Mouse (Mus musculus): ENCODE data around the gene Kremen1. TPM values are rescaled to one million over a fixed set of nuclear protein-coding genes. Genes with fewer than 3 reads are reported as not detected.

The Kremen1 gene
- polyA plus RNA-seq, 1 experiment from 2014 or later: 12.1 TPM

DNA sequence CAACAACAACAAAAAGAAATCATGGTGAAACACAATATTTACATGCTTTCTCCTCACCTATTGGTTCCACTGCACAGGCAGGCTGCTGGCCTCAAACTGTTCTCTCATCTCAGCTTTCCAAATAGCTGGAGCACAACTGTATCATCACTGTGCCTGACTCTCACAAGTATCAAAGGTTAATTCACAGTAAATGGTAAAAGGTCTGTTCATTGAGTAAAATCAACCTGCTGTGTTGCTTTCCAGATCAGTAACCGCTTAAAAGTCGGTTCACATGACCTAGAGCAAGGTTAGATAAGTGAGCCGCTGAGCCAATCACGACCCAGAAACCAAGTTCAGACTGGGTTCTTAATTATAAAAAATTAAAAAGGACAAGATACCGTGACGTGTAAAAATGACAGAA, 3.3 kb downstream of the Kremen1 start:
- peaks cover 11% of the 10 kb centered on the region for H3K27me3 ChIP-seq (ENCODE audit: insufficient read depth, poor library complexity, severe bottlenecking)
- no peak overlapping the region for H3K27ac ChIP-seq
- no peak for DNase-seq (ENCODE audit: low spot score)
- H3K36me3 ChIP-seq: no peaks in the 10 kb centered on the region
- peaks cover 54% of the 10 kb centered on the region for H3K4me1 ChIP-seq (replicated peaks)
- no peaks in the 10 kb centered on the region for H3K9me3 ChIP-seq
- H3K4me3 ChIP-seq: no peak overlapping the region
- 97% methylated on average over 6 of the region's 6 CpGs for WGBS

DNA sequence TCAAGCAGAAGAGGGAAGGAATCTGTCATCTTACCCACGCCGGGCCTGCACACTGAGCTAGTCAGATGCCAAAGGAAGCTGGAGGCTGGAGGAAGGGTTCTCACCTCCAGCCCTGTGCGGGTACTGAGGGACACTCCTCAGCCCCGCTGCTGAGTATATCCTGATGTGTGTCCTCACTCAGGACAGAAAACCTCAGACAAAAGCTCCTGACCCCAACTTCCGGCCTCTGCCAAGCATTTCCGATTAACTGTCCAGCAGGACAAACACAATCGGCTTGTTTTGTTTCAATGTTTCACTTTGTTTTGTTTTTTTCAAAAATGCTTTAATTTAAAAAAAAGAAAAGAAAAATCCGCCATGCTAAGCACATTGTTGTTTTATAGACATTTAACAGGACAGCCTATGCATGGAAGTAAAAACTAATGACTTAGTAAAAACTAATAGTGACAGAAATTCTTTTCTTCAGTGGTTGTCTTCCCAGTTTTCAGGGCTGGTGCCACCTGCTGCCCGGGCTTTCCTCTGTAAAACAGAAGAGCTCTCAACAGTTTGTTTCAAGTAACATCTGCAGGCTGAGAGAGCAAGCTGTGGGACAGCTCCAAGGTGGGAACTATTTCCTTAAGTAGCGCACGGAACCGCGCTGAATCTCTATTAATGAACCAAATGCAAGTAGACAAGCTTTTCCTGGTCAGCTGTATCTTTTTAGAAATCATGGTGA, 4.1 kb downstream of the Kremen1 start:
- Histone ChIP-seq H3K27ac (peak overlapping the region; percentile 69; the same call in 1 of the 2 replicates), H3K4me3 (no peak overlapping the region), H3K27me3 (ENCODE audit: insufficient read depth, poor library complexity, severe bottlenecking) (peaks cover 4% of the 10 kb centered on the region), H3K4me1 (replicated peaks) (peaks cover 58% of the 10 kb centered on the region), H3K36me3 (no peaks in the 10 kb centered on the region), H3K9me3 (no peaks in the 10 kb centered on the region)
- WGBS: 83% methylated on average over 13 of the region's 13 CpGs
- no peak for DNase-seq (ENCODE audit: low spot score)

DNA sequence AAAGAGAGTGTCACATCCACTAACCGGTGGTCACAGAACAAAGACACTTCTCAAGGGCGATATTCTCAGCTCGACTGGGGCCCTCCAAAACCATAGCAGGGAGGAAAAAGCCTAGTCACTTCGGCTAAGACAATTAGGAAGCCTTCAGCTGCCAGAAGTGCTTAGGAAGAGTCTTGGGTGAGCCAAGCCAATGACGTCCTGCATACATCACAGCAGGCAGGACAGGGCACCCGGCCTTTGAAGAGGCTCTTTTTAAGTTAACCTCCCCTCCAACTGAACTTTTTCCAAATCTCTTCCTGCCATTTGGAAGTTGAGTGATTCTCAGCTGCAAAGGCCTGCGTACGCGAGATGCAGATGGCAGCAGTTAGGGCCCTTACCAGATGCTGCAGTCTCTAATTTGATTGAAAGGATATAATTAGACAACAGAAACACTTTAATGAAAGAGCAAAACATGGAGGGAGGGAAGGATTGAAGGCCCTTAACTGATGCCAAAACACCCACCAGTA, 5.8 kb downstream of the Kremen1 start:
- H3K4me3 ChIP-seq: no peak overlapping the region
- H3K9me3 ChIP-seq: no peaks in the 10 kb centered on the region
- no peak for DNase-seq (ENCODE audit: low spot score)
- H3K4me1 ChIP-seq (replicated peaks): peaks cover 57% of the 10 kb centered on the region
- H3K36me3 ChIP-seq: no peaks in the 10 kb centered on the region
- H3K27me3 ChIP-seq (ENCODE audit: insufficient read depth, poor library complexity, severe bottlenecking): peaks cover 3% of the 10 kb centered on the region; the same call in 1 of the 2 replicates
- H3K27ac ChIP-seq: peak overlapping the region; percentile 24; the same call in 1 of the 2 replicates
- 46% methylated on average over 9 of the region's 9 CpGs for WGBS

DNA sequence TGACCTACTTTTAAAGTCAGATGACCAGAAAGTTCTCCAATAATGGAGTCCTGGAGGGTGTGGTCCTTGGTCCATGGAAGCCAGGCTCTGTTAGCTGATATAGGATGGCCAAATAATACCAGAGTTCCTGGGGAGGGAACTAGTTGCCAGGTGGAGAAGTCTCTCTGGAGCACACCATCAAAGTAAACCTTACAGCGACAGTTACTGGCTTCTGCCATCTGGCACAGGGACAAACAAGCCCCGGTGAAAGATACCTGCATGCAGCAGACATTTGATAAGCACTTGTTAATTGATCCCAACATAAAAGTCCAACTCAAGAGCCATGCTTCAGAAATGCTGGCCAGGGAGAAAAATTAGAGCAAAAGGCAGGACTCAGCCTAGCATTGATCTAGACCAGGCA, 7.3 kb downstream of the Kremen1 start:
- Histone ChIP-seq H3K27me3 (ENCODE audit: insufficient read depth, poor library complexity, severe bottlenecking) (no peaks in the 10 kb centered on the region), H3K36me3 (no peaks in the 10 kb centered on the region), H3K4me1 (replicated peaks) (peaks cover 53% of the 10 kb centered on the region), H3K27ac (no peak overlapping the region), H3K4me3 (no peak overlapping the region), H3K9me3 (no peaks in the 10 kb centered on the region)
- DNase-seq (ENCODE audit: low spot score): no peak
- WGBS: 90% methylated on average over 2 of the region's 2 CpGs

DNA sequence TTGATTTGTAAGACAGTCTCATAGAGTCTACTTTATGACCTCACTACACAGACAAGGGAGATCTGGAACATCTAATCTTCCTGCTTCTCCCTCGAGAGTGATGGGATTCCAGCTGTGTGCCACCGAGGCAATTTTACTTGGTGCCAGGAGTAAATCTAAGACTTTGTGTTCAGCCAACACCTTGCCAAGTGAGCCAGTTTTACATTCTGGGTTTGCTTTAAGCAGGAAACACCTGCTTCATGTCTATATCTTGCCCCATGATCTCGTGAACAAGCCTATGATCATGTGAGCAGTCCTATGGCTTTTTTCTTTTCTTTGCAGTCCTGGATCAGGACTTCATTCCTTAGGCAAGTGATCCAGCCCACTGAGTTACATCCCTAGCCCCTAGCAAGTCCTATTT, 7.8 kb downstream of the Kremen1 start:
- DNase-seq (ENCODE audit: low spot score): no peak
- peaks cover 58% of the 10 kb centered on the region for H3K4me1 ChIP-seq (replicated peaks)
- H3K36me3 ChIP-seq: no peaks in the 10 kb centered on the region
- H3K27me3 ChIP-seq (ENCODE audit: insufficient read depth, poor library complexity, severe bottlenecking): no peaks in the 10 kb centered on the region
- H3K4me3 ChIP-seq: no peak overlapping the region
- H3K9me3 ChIP-seq: no peaks in the 10 kb centered on the region
- WGBS: 75% methylated on average over 3 of the region's 3 CpGs
- H3K27ac ChIP-seq: no peak overlapping the region

DNA sequence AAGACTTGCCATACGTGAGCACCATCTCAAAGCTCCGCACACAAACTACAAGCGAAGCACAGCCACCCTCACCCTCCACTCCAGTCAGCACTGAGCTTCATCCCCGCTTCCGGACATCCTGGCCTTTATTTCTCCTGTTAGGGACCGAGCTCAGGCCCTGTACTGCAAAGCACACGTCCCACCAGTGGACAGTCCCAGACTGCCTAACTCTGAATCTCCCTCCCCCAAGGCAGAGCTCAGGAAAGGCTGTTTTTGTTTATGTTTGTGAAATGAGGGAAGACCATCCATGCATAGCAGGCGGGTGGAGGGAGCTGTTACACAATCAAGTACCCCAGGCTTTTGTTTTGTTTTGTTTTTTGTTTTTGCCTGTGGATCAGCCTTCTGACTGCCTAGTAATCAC, 8.6 kb downstream of the Kremen1 start:
- DNase-seq (ENCODE audit: low spot score): no peak
- Histone ChIP-seq H3K4me3 (no peak overlapping the region), H3K27me3 (ENCODE audit: insufficient read depth, poor library complexity, severe bottlenecking) (no peaks in the 10 kb centered on the region), H3K27ac (no peak overlapping the region; the same call in 1 of the 2 replicates), H3K9me3 (no peaks in the 10 kb centered on the region), H3K4me1 (replicated peaks) (peaks cover 66% of the 10 kb centered on the region), H3K36me3 (no peaks in the 10 kb centered on the region)
- 79% methylated on average over 8 of the region's 8 CpGs for WGBS

DNA sequence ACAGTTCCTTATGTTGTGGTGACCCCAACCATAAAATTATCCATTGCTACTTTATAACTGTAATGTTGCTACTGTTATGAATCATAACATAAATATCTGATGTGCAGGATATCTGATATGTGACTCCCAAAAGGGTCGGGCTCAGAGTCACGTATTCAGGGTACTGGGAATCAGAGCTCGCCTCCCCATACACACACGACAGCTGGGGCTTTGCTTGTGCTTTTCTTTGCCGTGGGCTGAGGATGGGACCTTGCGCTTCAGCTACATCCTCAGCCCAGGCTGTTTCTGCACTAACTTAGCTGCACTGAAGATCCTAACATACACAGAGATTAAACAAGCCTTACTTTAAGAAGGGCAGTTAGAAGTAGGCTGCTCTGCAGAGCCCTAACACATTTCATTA, 10.2 kb downstream of the Kremen1 start:
- Histone ChIP-seq H3K36me3 (no peaks in the 10 kb centered on the region), H3K4me1 (replicated peaks) (peaks cover 55% of the 10 kb centered on the region), H3K4me3 (no peak overlapping the region), H3K27ac (no peak overlapping the region), H3K9me3 (no peaks in the 10 kb centered on the region), H3K27me3 (ENCODE audit: insufficient read depth, poor library complexity, severe bottlenecking) (no peaks in the 10 kb centered on the region)
- DNase-seq (ENCODE audit: low spot score): no peak
- WGBS: 73% methylated on average over 6 of the region's 6 CpGs

DNA sequence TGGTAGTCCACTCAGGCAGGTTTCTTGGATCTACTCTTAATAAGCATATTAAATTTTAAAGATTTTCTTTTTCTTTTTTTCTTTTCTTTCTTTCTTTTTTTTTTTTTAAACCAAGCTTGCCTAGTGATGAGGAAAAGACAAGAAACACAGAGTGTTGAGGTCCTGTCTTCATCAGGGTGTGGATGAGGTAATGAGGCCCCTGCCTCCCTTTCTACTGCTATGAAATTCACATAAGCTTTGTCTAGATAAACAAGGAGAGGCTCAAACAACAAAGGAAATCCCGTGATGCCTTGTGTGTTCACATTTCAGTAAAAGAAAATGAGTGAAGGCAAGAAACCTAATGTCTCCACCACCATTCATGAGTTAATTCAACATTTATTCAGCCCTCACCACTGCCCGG, 13.2 kb downstream of the Kremen1 start:
- peak overlapping the region; percentile 50; the same call in 1 of the 2 replicates for H3K27ac ChIP-seq
- 32% methylated on average over 2 of the region's 2 CpGs for WGBS
- DNase-seq (ENCODE audit: low spot score): no peak
- H3K4me3 ChIP-seq: no peak overlapping the region
- peaks cover 4% of the 10 kb centered on the region for H3K36me3 ChIP-seq
- no peaks in the 10 kb centered on the region for H3K27me3 ChIP-seq (ENCODE audit: insufficient read depth, poor library complexity, severe bottlenecking)
- H3K9me3 ChIP-seq: no peaks in the 10 kb centered on the region
- peaks cover 53% of the 10 kb centered on the region for H3K4me1 ChIP-seq (replicated peaks)

DNA sequence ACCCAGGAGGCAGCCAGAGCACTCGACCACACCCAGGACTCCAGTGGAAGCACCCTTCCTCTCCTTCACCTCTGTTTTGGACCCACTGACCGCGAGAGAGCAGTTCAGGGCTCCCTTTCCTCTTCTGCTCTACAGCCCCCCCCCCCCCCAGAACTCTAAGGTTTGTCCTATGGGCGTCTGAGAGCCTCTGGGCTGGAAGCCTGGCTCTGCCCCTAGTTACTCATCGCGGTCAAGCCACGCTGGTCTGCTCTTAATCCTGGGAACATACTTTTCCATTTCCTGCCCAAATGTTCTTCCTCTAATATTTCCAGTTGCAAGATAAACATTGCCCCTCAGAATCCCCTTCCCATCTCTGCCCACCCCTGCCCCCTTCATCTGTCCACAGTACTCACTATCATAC, 15.9 kb downstream of the Kremen1 start:
- peaks cover 43% of the 10 kb centered on the region for H3K4me1 ChIP-seq (replicated peaks)
- DNase-seq (ENCODE audit: low spot score): no peak
- peaks cover 22% of the 10 kb centered on the region for H3K36me3 ChIP-seq
- no peaks in the 10 kb centered on the region for H3K27me3 ChIP-seq (ENCODE audit: insufficient read depth, poor library complexity, severe bottlenecking)
- H3K27ac ChIP-seq: no peak overlapping the region
- WGBS: 89% methylated on average over 7 of the region's 7 CpGs
- no peak overlapping the region for H3K4me3 ChIP-seq
- no peaks in the 10 kb centered on the region for H3K9me3 ChIP-seq

DNA sequence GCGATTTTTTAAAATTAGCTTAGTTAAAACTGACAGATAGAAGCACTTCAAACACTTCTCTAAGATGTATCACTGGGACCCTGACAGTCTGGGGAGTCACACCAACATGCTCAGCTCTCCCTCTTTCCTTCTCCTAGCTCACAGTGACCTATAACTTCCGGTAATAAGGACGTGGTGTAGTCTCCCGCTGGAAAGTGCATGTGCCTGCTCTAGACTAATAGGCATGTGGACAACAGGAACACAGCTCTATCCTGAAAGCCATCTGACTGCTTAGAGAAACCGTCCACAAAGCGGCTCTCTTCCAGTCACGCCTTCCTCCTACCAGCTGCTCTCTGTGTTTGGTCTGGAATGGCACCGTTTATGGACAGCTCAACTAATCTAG, 16.6 kb downstream of the Kremen1 start:
- Histone ChIP-seq H3K36me3 (peaks cover 22% of the 10 kb centered on the region), H3K4me3 (no peak overlapping the region), H3K9me3 (no peaks in the 10 kb centered on the region), H3K4me1 (replicated peaks) (peaks cover 50% of the 10 kb centered on the region), H3K27ac (peak overlapping the region; percentile 45; the same call in 1 of the 2 replicates), H3K27me3 (ENCODE audit: insufficient read depth, poor library complexity, severe bottlenecking) (no peaks in the 10 kb centered on the region)
- WGBS: 72% methylated on average over 8 of the region's 8 CpGs
- DNase-seq (ENCODE audit: low spot score): no peak

DNA sequence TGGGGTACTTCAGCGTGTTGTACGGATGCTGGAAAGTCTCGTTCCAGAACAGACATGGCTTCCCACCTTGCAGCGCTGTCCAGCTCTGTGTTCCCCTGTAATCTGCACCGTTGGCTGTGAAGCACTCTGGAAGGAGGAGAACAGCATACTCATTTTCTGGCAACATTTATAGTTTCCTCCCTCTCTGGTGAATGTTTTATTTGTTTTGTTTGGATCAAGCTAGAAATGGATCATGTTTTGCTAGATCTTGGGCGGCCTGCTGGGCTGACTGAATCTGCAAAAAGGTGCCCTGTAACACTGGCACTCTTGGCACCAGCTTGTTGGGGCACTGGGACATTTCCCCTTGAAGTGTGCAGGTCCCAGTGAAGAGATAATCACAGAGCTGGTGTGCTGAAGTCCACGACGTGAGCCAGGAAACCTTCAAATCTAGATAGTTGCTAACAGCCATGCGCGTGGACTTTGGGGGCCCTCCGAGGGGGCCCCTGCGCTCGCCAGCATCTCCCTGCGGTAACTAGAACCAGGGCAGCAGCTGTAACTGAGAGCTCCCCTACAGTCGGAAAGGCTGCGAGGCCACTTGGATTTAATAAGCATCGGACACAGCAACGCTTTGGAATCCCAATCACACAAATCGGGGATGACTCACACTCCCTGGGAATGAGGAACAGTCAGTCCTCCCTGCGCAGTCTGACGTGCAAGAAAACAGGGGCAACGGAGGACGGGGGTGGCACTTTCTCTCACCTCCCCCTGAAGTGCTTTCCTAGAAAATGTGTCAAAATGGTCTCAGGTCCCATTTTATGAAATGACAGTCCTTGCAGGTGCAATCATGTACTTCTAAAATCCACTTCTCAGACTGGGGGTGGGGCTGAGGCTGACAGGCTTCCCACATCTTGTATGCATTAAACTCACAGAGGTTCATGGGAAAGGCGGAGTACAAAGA, 17.3 kb downstream of the Kremen1 start:
- Histone ChIP-seq H3K4me1 (replicated peaks) (peaks cover 53% of the 10 kb centered on the region), H3K36me3 (peaks cover 22% of the 10 kb centered on the region), H3K4me3 (no peak overlapping the region), H3K27ac (peak overlapping the region; percentile 42), H3K9me3 (no peaks in the 10 kb centered on the region), H3K27me3 (ENCODE audit: insufficient read depth, poor library complexity, severe bottlenecking) (no peaks in the 10 kb centered on the region)
- 75% methylated on average over 24 of the region's 24 CpGs for WGBS
- no peak for DNase-seq (ENCODE audit: low spot score)

DNA sequence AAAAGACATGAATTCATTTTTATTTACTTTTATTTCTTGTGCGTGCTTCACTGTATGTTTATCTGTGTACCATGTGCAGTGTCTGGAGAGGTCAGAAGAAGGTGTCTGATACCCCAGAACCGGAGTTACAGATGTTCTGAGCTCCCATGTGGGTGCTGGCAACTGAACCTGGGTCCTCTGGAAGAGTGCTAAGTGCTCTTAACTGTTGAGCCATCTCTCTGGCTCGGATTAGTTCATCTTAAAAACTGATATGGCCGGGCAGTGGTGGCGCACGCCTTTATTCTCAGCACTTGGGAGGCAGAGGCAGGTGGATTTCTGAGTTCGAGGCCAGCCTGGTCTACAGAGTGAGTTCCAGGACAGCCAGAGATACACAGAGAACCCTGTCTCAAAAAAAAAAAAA, 18.1 kb downstream of the Kremen1 start:
- H3K4me1 ChIP-seq (replicated peaks): peaks cover 48% of the 10 kb centered on the region
- no peaks in the 10 kb centered on the region for H3K27me3 ChIP-seq (ENCODE audit: insufficient read depth, poor library complexity, severe bottlenecking)
- no peak overlapping the region for H3K4me3 ChIP-seq
- H3K9me3 ChIP-seq: no peaks in the 10 kb centered on the region
- DNase-seq (ENCODE audit: low spot score): no peak
- H3K36me3 ChIP-seq: peaks cover 24% of the 10 kb centered on the region
- 96% methylated on average over 7 of the region's 7 CpGs for WGBS
- H3K27ac ChIP-seq: no peak overlapping the region

DNA sequence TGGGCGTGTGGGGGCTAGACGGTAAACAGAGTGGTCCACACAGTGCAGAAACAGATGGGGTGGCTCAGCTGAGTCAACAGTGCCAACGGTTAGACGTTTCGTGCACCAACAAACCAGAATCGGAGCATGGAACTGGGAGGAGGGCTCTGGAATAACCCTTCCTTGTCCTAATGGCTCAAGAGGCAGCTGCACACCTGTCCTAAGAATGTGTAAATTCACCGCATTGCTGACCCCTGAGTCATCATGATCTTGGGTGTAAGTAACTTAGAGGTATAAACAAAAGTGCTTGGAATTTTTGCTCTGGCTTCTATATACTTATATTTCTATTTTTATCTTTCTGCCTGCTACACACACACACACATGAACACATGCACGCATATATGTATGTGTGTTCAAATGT, 19.2 kb downstream of the Kremen1 start:
- Histone ChIP-seq H3K36me3 (peaks cover 35% of the 10 kb centered on the region), H3K27me3 (ENCODE audit: insufficient read depth, poor library complexity, severe bottlenecking) (no peaks in the 10 kb centered on the region), H3K27ac (no peak overlapping the region), H3K4me3 (no peak overlapping the region), H3K9me3 (no peaks in the 10 kb centered on the region), H3K4me1 (replicated peaks) (peaks cover 44% of the 10 kb centered on the region)
- DNase-seq (ENCODE audit: low spot score): no peak
- 86% methylated on average over 8 of the region's 8 CpGs for WGBS

All from hindbrain, embryonic 10.5 days (tissue).